21 mouse cellular contexts compared by ENCODE assay signal in the genomic region with DNA sequence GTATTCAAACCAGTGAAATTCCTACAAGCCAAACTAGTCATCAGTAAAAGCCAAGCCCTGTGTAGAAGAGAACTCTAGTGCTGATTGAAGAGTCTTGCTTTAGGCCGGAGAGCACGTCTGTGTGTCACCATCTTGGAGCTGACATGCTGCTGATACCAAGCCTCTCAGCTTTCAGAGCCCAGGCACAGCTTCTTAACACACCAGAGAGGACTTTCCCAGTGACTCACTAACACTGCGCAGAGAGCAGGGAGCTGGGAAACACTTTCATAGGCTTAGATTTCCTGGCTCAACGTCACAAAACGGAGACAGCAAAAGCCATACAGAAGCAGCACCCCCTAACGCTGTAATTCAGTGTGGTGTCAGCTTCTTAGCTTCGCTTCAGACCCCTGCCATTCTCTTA.
"Had no signal": no experiment of that assay in that cellular context is flagged by ENCODE, and none has a peak within 500 bp of the region (broad histone marks: within the 10 kb centered on the region; RNA-seq: fewer than 3 reads in every experiment).

No protein-coding gene starts in this region.

- H3K36me3 ChIP-seq: kidney, embryonic 15.5 days; limb, embryonic 12.5 days; limb, embryonic 15.5 days; midbrain, embryonic 13.5 days; neural tube, embryonic 13.5 days had no signal

- H3K4me1 ChIP-seq: kidney, embryonic 15.5 days; limb, embryonic 12.5 days; limb, embryonic 15.5 days had no signal

- H3K27me3 ChIP-seq: kidney, embryonic 15.5 days; limb, embryonic 12.5 days; limb, embryonic 15.5 days; midbrain, embryonic 13.5 days; neural tube, embryonic 13.5 days had no signal

- H3K27ac ChIP-seq: kidney, embryonic 15.5 days; limb, embryonic 12.5 days; limb, embryonic 15.5 days; liver, embryonic 14.5 days; macrophage; midbrain, embryonic 13.5 days; neural tube, embryonic 13.5 days had no signal

- H3K9ac ChIP-seq: kidney, embryonic 15.5 days; limb, embryonic 12.5 days; limb, embryonic 15.5 days; liver, embryonic 14.5 days; liver, postnatal 0 days; lung, embryonic 14.5 days; midbrain, embryonic 13.5 days; neural tube, embryonic 13.5 days had no signal

- DNase-seq: kidney, adult 8-10 months; kidney, postnatal 10 days; kidney, postnatal 36 days; left cerebral cortex, postnatal 4 days; liver, postnatal 0 days; lung, embryonic 14.5 days; retina, postnatal 1 day; right cerebral cortex, postnatal 25 days; spleen, adult 18-20 months; thymus, adult 18-20 months; thymus, postnatal 36 days had no signal

- ATAC-seq: liver, postnatal 0 days; lung, postnatal 0 days had no signal

- H3K4me3 ChIP-seq: kidney, embryonic 15.5 days; limb, embryonic 12.5 days; limb, embryonic 15.5 days; midbrain, embryonic 13.5 days; myocyte; neural tube, embryonic 13.5 days had no signal

- H3K4me2 ChIP-seq: kidney, embryonic 15.5 days; limb, embryonic 12.5 days; limb, embryonic 15.5 days; liver, embryonic 11.5 days; lung, embryonic 14.5 days; midbrain, embryonic 13.5 days; neural tube, embryonic 13.5 days had no signal

- H3K9me3 ChIP-seq: kidney, embryonic 15.5 days; limb, embryonic 12.5 days; limb, embryonic 15.5 days; midbrain, embryonic 13.5 days; neural tube, embryonic 13.5 days had no signal
